Mouse (Mus musculus) liver, adult 2 months (tissue): Measurements from ENCODE around the gene 1700067K01Rik.

Experiments
- CTCF ChIP-seq: fragments of 200-500 bp; IDR thresholded peaks from 2 replicates; pipeline ENCODE4 v1.5.1; 2011; ENCODE audit warnings: low read depth, low read length, control low read depth
- POLR2A ChIP-seq: fragments of 200-500 bp; IDR thresholded peaks from 2 replicates; pipeline ENCODE4 v1.6.1; 2011; ENCODE audit warnings: low read length, control low read depth; ENCODE audit not compliant: insufficient read depth; ENCODE audit errors: extremely low read depth

DNA sequence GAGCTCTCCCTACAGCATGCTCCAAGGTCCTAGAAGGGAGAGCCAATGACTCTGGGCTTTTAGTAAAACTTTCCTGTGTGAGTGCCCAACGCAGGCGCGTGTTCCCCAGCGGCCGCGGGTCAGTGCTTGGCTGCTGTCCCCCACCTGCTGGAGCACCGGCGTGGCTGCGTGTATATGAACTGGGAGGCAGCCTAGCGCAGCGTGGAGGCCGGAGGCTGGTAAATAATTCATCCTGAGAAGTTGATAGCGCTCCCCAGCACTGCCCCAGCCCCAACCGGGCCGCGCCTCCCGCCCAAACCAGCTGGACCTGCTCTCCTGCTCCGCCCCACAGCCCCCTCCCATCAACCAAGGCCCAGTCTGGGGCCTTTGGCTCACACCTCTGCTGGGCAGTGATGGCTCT, 19.8 kb downstream of the 1700067K01Rik start, which contains the start of gene Palm3:
- TF ChIP-seq CTCF (no peak), POLR2A (no peak)
